Mouse (Mus musculus) testis, adult 2 months (tissue): Measurements from ENCODE around the gene Slc30a4. TPM values are rescaled to one million over a fixed set of nuclear protein-coding genes. Genes with fewer than 3 reads are reported as not detected.
A peak's percentile ranks its signal among the peaks of the same experiment; 100 is the strongest.

ENCODE experiments used
- H3K27ac ChIP-seq: fragments of 200-500 bp; 2 replicates; pipeline ENCODE4 v1.5.1; 2012; ENCODE audit warnings: low read depth, low read length; ENCODE audit not compliant: control insufficient read depth, insufficient read depth
- H3K27me3 ChIP-seq: fragments of 200-500 bp; 2 replicates; pipeline ENCODE4 v1.6.1; 2012; ENCODE audit warnings: mild to moderate bottlenecking, low read length, moderate library complexity; ENCODE audit not compliant: control insufficient read depth, insufficient read depth
- H3K36me3 ChIP-seq: fragments of 200-500 bp; 2 replicates; pipeline ENCODE4 v1.6.1; 2012; ENCODE audit warnings: mild to moderate bottlenecking, low read length; ENCODE audit not compliant: control insufficient read depth, insufficient read depth
- H3K4me1 ChIP-seq: fragments of 200-500 bp; 2 replicates; pipeline ENCODE4 v1.6.1; 2012; ENCODE audit warnings: low read length; ENCODE audit not compliant: control insufficient read depth, insufficient read depth
- H3K4me3 ChIP-seq: fragments of 200-500 bp; 2 replicates; pipeline ENCODE4 v1.5.1; 2012; ENCODE audit warnings: low read depth, mild to moderate bottlenecking, low read length, moderate library complexity, mixed read lengths; ENCODE audit not compliant: control insufficient read depth
- CTCF ChIP-seq: fragments of 200-500 bp; IDR thresholded peaks from 2 replicates; pipeline ENCODE4 v1.5.1; 2012; ENCODE audit warnings: low read depth, mild to moderate bottlenecking, inconsistent platforms, low read length, moderate library complexity; ENCODE audit not compliant: control insufficient read depth, insufficient read depth, insufficient replicate concordance
- POLR2A ChIP-seq: fragments of 200-500 bp; IDR thresholded peaks from 2 replicates; pipeline ENCODE4 v1.6.1; 2012; ENCODE audit warnings: low read depth, mild to moderate bottlenecking, inconsistent platforms, low read length, moderate library complexity; ENCODE audit not compliant: control insufficient read depth
- polyA plus RNA-seq: library from polyadenylated mRNA; depleted of rRNA; stranded (reverse); fragments of >200 nt; gene quantifications from 2 replicates; pipeline ENCODE4 v1.2.3, GENCODE M21; 2012

Gene Slc30a4
- polyA plus RNA-seq, 1 experiment: 39.5 TPM

GRCm38 (mm10) chr2:122665253-122665972, 37.0 kb downstream of the Slc30a4 start:
- H3K27me3 ChIP-seq: no peaks in the 10 kb centered on the region
- H3K36me3 ChIP-seq: no peaks in the 10 kb centered on the region
- no peaks in the 10 kb centered on the region for H3K4me1 ChIP-seq
- H3K4me3 ChIP-seq: peak overlapping the region; percentile 19
- TF ChIP-seq CTCF (no peak), POLR2A (no peak)
- no peak overlapping the region for H3K27ac ChIP-seq

GRCm38 (mm10) chr2:122659825-122660224, 42.6 kb downstream of the Slc30a4 start:
- no peak overlapping the region for H3K4me3 ChIP-seq
- TF ChIP-seq CTCF (no peak), POLR2A (no peak)
- no peak overlapping the region for H3K27ac ChIP-seq
- H3K27me3 ChIP-seq: no peaks in the 10 kb centered on the region
- no peaks in the 10 kb centered on the region for H3K36me3 ChIP-seq
- no peaks in the 10 kb centered on the region for H3K4me1 ChIP-seq

GRCm38 (mm10) chr2:122657707-122658524, 44.5 kb downstream of the Slc30a4 start:
- Histone ChIP-seq H3K4me3 (no peak overlapping the region), H3K27me3 (no peaks in the 10 kb centered on the region), H3K36me3 (no peaks in the 10 kb centered on the region), H3K27ac (no peak overlapping the region), H3K4me1 (no peaks in the 10 kb centered on the region)
- no peak for TF ChIP-seq CTCF
- TF ChIP-seq POLR2A: no peak

GRCm38 (mm10) chr2:122656767-122657166, 45.7 kb downstream of the Slc30a4 start:
- no peak overlapping the region for H3K27ac ChIP-seq
- TF ChIP-seq POLR2A: no peak
- TF ChIP-seq CTCF: no peak
- no peaks in the 10 kb centered on the region for H3K36me3 ChIP-seq
- no peaks in the 10 kb centered on the region; the same call in 1 of the 2 replicates for H3K4me1 ChIP-seq
- no peak overlapping the region for H3K4me3 ChIP-seq
- no peaks in the 10 kb centered on the region for H3K27me3 ChIP-seq

GRCm38 (mm10) chr2:122656052-122656451, 46.4 kb downstream of the Slc30a4 start:
- TF ChIP-seq CTCF: no peak

GRCm38 (mm10) chr2:122652096-122653084, 50.1 kb downstream of the Slc30a4 start:
- H3K4me1 ChIP-seq: no peaks in the 10 kb centered on the region; the same call in 1 of the 2 replicates
- H3K4me3 ChIP-seq: no peak overlapping the region
- TF ChIP-seq POLR2A (no peak), CTCF (no peak)
- no peaks in the 10 kb centered on the region for H3K27me3 ChIP-seq
- no peaks in the 10 kb centered on the region for H3K36me3 ChIP-seq
- no peak overlapping the region for H3K27ac ChIP-seq

More at GRCm38 (mm10) chr2:122656052-122656451, 46.4 kb downstream of the Slc30a4 start:
- Histone ChIP-seq H3K4me3 (no peak overlapping the region), H3K4me1 (no peaks in the 10 kb centered on the region; the same call in 1 of the 2 replicates), H3K27ac (no peak overlapping the region), H3K27me3 (no peaks in the 10 kb centered on the region), H3K36me3 (no peaks in the 10 kb centered on the region)

GRCm38 (mm10) chr2:122638673-122639072, 63.8 kb downstream of the Slc30a4 start:
- Histone ChIP-seq H3K27me3 (no peaks in the 10 kb centered on the region), H3K4me1 (no peaks in the 10 kb centered on the region; the same call in 1 of the 2 replicates), H3K36me3 (peaks cover 2% of the 10 kb centered on the region; the same call in 1 of the 2 replicates), H3K4me3 (peak overlapping the region; percentile 89), H3K27ac (no peak overlapping the region)
- TF ChIP-seq POLR2A: no peak
- TF ChIP-seq CTCF: no peak
